Mouse (Mus musculus) adrenal gland, postnatal 4 days (tissue): ENCODE measurements around the gene Synpr. TPM values are rescaled to one million over a fixed set of nuclear protein-coding genes. Genes with fewer than 3 reads are reported as not detected.
"Not testable (repeated sequence)": the region's sequence is repeated elsewhere in the genome, so short reads cannot be mapped to it uniquely, and the experiment has no call there.

ENCODE experiments used
- DNase-seq, 2 experiments: peaks; one replicate each; pipeline ENCODE4 v3.0.0; 2021 to 2022; ENCODE audit warnings: low spot score in 2 of 2, mixed read lengths in 2 of 2
- long read RNA-seq, 2 experiments: library from polyadenylated mRNA; stranded (forward); transcript quantifications; one replicate each; pipeline ENCODE4 v2.0.0; 2021
- total RNA-seq, 2 experiments: library from RNA; stranded (reverse); gene quantifications; 2 replicates each; pipeline ENCODE4 v1.2.3; 2021

The Synpr gene
- total RNA-seq, result 1 to 10 TPM; 6.8 to 8.0 TPM
- long read RNA-seq, experiment 1, partial matches to known transcripts, result 2 of 4 reads
- long read RNA-seq, experiment 1, other reads (novel, unspliced or antisense), result 2 of 4 reads
- long read RNA-seq, experiment 2, partial matches to known transcripts, result 2 of 3 reads
- long read RNA-seq, experiment 2, other reads (novel, unspliced or antisense), result 1 of 3 reads

DNA sequence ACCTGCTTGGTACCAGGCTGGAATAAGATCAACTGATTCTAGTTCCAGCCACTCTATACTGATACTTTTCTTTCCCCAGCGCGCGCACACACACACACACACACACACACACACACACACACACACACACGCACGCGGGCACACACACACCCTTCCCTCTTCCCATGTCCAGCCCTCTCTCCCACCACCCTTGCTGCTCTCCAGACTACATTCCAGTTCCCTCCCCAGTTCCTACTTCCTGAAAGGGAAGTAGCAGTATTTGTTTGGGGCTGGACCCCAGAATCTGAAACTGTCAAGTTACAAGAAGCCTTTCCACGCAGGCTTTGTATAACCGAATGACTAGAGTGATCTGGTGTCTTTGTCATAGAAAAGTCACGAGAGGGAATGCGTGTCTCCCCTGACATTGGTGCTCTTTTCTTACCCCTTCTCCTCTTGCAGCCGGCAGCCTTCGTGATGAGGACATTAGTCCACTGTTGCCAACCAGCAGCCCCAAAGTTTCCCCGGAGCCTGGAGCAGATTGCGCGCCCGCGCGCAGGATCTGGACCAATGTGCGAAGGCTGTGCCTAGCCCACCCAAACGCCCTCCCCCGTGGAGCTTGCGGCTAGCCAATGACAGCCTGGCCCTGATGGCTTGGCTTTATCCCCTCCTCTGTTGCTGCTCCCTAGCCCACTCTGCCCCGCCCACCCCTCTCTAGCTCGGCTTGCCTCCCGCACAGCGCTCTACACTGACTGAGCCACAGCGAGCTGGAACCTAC, at the start of gene Synpr:
Synpr (plus strand) TSS at position 690 of the 754 bp plus-strand sequence.
- peak in 1 of 2 experiments; percentile 5 for DNase-seq

DNA sequence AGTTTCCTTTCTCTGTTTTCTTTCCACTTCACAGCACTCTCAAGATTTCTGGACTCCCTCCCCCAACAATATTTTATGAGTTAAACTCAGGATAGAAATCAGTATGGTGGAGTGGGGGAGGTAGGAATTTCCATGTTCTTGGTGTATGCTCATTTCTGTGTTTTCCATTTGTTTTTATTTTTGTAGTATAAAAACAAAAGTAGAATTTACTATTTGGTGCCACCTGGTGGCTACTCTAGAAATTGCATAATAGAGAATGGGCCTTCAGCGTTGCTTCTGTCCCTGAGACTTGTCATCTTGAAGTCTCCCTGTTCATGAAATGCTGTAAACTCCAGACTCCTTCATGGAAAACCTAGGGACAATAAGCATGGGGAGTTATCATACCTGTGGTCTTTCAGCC, 47.7 kb upstream of the Synpr start:
- DNase-seq, result no peak

DNA sequence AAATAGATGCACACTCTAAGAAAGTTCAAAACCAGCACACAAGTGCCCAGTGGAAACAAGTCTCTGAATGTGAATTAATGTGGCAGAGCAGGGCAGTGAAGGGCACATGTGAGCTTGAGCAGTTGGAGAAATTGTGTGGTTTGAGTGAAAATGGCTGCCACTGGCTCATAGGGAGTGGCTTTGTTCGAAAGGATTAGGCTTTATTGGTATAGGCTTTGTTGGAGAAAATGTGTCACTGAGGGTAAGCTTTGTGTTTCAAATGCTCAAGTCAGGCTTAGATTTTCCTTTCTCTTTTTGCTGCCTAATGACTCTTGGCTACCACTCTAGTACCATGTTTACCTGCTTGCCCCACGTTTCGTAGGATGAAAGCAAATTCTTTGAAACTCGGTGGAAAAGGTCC, 37.1 kb upstream of the Synpr start:
- DNase-seq, result no peak

DNA sequence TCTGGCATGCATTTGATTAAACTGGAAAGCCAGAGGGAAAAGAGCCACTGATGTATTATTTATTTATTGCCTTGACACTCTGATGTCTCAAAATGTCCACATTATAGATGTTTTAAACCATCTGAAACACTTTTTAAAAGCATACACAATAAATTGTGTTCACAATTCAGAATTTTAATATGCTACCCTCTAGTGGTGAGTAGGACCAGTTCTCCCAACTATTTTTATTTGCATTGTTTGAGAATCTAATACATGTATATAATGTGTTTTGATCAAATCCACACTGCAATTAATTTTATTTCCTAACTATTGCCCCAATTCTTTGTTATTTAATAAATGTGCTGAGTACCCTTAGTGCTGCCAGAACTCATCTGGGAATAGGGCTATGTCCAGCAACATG, 35.2 kb upstream of the Synpr start:
- no peak for DNase-seq

GRCm38 (mm10) chr14:13252594-13252993, 32.0 kb upstream of the Synpr start:
- no peak for DNase-seq

DNA sequence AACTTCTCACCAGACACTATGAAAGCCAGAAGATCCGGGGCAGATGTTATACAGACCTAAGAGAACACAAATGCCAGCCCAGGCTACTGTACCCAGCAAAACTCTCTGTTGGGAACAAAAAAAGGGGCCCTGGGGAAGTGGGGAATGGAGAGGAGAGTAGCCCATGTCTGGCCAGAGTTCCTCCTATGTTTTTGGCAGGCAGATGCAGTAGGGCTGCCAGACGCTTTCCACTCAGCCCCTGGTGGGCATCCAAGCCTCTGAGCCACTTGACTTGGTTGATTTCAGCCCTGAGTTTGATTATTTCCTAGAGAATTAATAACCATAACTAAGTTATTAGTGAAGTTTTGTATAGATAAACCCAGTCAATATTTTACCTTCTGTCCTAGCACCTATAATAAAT, 29.8 kb upstream of the Synpr start:
- DNase-seq, result not testable (repeated sequence)

- no peak for DNase-seq
Measured at GRCm38 (mm10) chr14:13262406-13262805, 22.2 kb upstream of the Synpr start.

GRCm38 (mm10) chr14:13266331-13266730, 18.2 kb upstream of the Synpr start:
- DNase-seq, result no peak

DNA sequence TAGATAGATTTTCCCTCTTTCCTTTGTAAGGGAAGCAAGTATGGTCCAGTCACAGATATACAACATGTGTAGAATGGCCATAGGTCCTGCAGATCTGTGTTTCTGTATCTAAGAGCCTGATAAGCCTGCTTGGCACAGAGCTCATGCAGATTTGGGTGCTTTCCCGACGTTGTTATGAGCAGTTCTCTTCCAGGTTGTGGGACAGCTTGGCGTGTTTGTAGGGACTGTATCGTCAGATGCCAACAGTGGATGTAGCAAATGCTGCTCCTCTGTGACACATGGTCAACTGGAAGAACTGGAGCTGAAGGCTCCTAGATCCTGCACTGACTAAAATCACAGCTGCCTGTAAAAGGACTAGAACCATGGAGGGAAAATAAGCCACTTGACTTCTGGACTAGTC, 17.4 kb upstream of the Synpr start:
- DNase-seq, result no peak

DNA sequence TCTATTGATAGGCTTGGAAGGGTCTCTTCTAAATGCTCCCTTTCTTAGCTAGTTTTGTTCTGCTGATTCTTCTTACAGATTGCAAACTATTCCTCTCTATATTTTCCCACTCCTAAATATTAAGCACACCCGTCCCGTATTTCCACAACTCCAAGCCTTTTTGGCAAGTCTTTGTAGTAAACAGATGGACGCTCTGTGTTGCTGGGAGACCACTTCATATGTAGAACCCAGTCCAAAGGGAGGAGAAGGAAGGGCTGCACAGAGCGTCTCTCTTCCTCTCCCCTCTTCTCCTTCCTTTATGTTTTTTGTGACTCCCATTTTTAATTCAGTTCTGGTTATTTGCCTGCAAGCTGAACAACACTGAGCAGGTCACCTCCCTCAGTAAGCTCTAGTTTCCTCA, 1.4 kb upstream of the Synpr start:
- DNase-seq, result no peak

GRCm38 (mm10) chr14:13284845-13285198, 242 bp downstream of the Synpr start:
- no peak for DNase-seq

- no peak for DNase-seq
Measured at GRCm38 (mm10) chr14:13285341-13286130, 956 bp downstream of the Synpr start.

DNA sequence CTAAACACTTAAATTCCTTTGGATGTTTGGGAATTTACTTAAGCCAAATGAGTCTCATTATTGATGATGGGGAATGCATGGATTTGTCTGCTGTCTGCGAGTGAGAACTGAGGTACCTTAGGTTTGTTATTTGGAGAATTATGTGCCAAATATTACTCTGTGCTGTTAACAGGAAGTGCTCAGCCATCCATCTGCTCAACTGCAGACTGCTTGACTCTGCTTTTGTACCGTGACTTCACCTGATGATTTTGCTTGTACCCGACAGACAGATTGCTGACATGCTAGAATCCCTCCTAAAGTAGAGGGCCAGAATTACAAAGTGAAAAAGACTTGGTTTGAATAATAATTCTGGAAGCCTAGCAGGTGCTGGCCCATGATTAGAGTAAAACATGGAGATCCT, 9.6 kb downstream of the Synpr start:
- no peak for DNase-seq

GRCm38 (mm10) chr14:13314323-13314722, 29.7 kb downstream of the Synpr start:
- no peak for DNase-seq

DNA sequence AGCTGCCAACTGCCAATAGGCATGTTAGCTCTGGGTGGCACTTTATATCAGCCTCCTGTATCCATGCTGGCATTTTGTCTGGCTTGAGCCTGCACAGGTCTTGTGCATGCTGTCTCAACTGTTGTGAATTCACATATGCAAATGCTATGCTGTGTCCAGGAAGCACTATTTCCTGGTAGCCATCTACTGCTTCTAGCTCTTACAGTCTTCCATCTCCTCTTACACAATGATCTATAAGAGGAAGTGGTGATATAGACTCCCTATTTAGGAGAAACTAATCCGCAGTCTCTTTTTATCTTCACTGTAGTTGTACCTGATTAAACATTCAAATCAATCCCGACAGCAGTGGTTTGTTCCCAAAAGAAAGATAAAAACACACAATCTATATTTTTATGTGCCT, 43.9 kb downstream of the Synpr start:
- DNase-seq, result no peak

DNA sequence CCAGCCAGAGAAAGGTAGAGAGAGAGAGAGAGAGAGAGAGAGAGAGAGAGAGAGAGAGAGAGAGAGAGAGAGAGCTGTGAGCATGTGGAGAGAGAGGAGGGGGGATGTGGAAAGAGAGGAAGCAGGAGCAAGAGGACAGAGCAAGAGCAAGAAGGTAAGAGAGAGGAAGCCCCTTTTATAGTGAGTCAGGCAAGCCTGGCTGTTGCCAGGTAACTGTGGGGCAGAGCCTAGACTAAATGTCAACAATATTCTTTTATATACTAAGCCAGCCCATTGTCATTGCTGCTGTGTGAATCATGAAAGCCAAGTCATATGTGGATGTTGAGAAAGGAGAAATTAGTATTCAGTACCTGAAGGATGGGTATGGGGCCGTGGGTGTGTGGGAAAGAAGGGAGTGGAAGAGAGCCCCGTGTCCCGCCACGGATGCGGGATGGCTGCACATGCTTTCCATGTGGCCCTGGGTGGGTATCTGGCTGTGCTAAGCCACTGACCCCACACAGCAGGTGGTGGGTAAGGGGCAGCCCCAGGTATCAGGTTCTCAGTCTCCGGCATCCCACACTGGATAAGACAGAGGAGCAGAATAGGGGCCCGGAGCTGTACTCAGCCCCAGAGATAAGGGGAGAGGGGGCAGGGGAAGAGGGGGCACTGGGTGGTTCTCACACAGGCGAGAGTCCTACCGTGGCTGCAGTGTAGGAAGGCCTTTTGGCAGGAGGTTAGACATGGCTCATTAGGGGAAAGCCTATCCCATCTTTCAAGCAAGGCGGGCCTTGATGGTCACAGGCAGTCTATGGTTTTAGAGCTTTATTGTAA, 48.1 kb downstream of the Synpr start:
- no peak for DNase-seq

DNA sequence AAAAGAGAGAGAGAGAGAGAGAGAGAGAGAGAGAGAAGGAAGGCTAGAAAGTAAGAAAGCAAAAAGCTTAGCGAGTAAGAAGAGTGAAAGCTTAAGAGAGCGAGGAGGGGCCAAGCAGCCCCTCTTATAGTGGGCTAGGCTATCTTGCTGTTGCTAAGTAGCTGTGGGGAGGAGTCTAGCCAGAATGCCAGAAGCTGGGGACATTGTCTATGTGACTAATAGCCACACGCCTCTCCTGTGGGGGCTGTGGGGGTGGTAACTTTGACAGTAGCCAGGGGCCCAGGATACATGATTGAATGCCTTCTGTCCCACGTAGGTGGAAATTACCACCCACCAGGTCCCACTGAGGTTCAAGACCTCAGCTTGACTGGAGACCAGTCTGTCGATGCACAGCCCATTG, 48.8 kb downstream of the Synpr start:
- DNase-seq, result no peak

GRCm38 (mm10) chr14:13336162-13336561, 51.6 kb downstream of the Synpr start:
- DNase-seq, result no peak

- no peak for DNase-seq
Measured at GRCm38 (mm10) chr14:13340688-13341087, 56.1 kb downstream of the Synpr start.

- DNase-seq, result no peak
Measured at GRCm38 (mm10) chr14:13344240-13344639, 59.7 kb downstream of the Synpr start.

DNA sequence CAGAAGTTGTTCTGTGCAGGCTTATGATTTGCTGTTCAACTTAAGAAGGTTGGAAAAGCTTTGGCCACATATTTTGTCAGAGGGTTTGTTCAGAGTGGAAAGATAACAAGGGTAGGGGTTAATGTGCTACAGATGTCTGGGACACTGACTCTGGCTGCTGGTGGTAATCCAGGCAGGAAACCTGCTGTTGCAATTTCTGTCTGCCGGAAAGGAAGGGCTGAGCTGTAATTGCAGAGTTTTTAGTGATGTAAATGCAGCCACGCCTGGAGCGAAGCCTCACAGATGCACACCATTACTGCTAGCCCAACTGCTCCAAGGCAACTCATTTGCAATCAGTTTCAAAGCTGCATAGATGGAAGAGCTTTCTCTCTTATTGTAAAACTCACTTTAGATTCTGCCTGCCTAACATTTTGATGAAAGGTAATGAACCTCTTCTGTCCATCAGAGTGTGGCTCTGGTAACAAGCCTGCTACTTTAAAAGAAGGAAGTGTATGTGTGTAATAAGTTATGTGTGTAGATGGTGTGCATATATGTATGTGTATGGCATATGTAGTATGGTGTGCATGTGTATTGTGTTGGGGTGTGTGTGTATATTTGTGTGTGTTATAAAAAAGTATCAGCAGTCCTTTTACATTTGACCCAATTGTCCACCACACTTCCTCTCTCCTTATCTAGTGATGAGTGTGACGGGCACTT, 64.7 kb downstream of the Synpr start:
- no peak for DNase-seq
